Mouse (Mus musculus): ENCODE results near the gene Ssbp3. TPM values are rescaled to one million over a fixed set of nuclear protein-coding genes. Genes with fewer than 3 reads are reported as not detected.

Gene Ssbp3
- polyA plus RNA-seq, 1 experiment: 145 TPM

GRCm38 (mm10) chr4:106901610-106902009 is 8.9 kb upstream of the Ssbp3 start:
- no peak for TF ChIP-seq POLR2A (IDR thresholded peaks at IDR 0.05; ENCODE audit: low read depth, low read length)
- Histone ChIP-seq H3K27ac (ENCODE audit: insufficient read depth, low read length) (no peak overlapping the region), H3K4me3 (ENCODE audit: insufficient read depth, low read length) (no peak overlapping the region), H3K4me1 (ENCODE audit: control insufficient read depth, insufficient read depth, low read length) (no peaks in the 10 kb centered on the region)

DNA sequence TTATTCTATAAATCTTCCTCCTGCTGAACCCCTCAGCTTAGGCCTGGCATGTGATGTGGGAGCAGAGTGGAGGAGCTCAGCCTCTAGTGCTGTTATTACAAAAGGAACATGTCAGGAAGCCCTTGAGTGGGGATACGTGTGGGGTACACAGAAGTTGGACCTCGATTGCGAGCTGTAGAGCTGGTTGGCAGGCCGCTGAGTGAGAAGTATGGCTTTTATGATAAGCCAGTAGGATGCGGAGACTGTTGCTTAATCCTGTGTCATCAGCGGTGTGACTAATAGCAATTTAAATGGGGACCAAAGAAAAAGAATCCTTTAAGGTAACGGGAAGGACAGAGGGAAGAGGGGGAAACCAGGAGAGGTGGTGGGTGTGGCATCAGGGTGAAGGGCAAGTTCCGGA is 8.3 kb upstream of the Ssbp3 start:
- no peak for TF ChIP-seq POLR2A (IDR thresholded peaks at IDR 0.05; ENCODE audit: low read depth, low read length)
- no peak for TF ChIP-seq CTCF (IDR thresholded peaks at IDR 0.05; ENCODE audit: borderline replicate concordance, insufficient read depth, low read length)
- no peak overlapping the region for H3K27ac ChIP-seq (ENCODE audit: insufficient read depth, low read length)
- H3K4me1 ChIP-seq (ENCODE audit: control insufficient read depth, insufficient read depth, low read length): no peaks in the 10 kb centered on the region
- no peak overlapping the region for H3K4me3 ChIP-seq (ENCODE audit: insufficient read depth, low read length)

- Histone ChIP-seq H3K4me3 (ENCODE audit: insufficient read depth, low read length) (no peak overlapping the region), H3K27ac (ENCODE audit: insufficient read depth, low read length) (no peak overlapping the region), H3K4me1 (ENCODE audit: control insufficient read depth, insufficient read depth, low read length) (peaks cover 3% of the 10 kb centered on the region; the same call in 1 of the 2 replicates)
- TF ChIP-seq CTCF (IDR thresholded peaks at IDR 0.05; ENCODE audit: borderline replicate concordance, insufficient read depth, low read length) (no peak), POLR2A (IDR thresholded peaks at IDR 0.05; ENCODE audit: low read depth, low read length) (no peak)
Measured at GRCm38 (mm10) chr4:106905898-106906297, 4.6 kb upstream of the Ssbp3 start.

DNA sequence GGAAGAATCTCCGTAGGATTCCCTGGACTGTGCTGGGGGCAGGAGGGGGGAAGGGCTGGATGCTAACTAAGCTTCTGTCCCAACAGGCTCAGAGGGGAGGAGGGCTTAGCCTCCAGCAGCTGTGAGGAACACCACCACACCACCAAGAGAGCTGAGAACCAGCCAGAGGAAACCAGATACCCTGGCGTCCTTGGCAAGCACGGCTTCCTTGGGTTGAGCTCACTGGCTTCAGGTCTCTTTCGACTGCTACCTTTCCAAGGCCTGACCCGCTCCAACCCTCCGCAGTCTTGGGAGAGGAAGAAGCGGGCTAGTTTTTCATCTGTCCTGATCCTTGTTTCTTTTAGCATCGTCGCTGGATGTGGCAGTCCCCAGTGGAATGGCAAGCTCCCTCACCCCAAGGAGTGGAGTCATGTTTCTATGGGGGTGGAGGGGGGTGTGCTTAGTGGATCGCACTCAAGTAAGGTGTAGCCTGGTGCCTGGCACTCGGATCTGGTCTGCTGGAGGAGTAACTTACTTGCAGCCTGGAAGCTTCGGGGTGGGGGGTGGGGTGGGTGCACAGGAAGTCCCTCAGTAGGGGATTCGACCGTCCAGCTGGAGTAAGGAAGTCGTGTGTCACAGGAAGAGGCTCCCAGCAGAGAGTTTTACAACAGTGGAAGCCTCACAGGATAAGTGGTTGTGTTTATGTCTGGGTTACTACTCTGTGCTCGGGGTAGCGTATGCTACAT is 2.6 kb upstream of the Ssbp3 start:
- TF ChIP-seq CTCF (IDR thresholded peaks at IDR 0.05; ENCODE audit: borderline replicate concordance, insufficient read depth, low read length) (no peak), POLR2A (IDR thresholded peaks at IDR 0.05; ENCODE audit: low read depth, low read length) (0 out of 2 replicates have a peak, but pooled peaks have one; percentile 25)
- H3K4me1 ChIP-seq (ENCODE audit: control insufficient read depth, insufficient read depth, low read length): peaks cover 3% of the 10 kb centered on the region; the same call in 1 of the 2 replicates
- H3K27ac ChIP-seq (ENCODE audit: insufficient read depth, low read length): peak overlapping the region; percentile 97
- no peak overlapping the region for H3K4me3 ChIP-seq (ENCODE audit: insufficient read depth, low read length)

GRCm38 (mm10) chr4:106908426-106908809 is 2.1 kb upstream of the Ssbp3 start:
- Histone ChIP-seq H3K4me1 (ENCODE audit: control insufficient read depth, insufficient read depth, low read length) (peaks cover 3% of the 10 kb centered on the region; the same call in 1 of the 2 replicates), H3K4me3 (ENCODE audit: insufficient read depth, low read length) (no peak overlapping the region), H3K27ac (ENCODE audit: insufficient read depth, low read length) (peak overlapping the region; percentile 97)
- TF ChIP-seq POLR2A (IDR thresholded peaks at IDR 0.05; ENCODE audit: low read depth, low read length): 0 out of 2 replicates have a peak, but pooled peaks have one; percentile 25
- TF ChIP-seq CTCF (IDR thresholded peaks at IDR 0.05; ENCODE audit: borderline replicate concordance, insufficient read depth, low read length): no peak

DNA sequence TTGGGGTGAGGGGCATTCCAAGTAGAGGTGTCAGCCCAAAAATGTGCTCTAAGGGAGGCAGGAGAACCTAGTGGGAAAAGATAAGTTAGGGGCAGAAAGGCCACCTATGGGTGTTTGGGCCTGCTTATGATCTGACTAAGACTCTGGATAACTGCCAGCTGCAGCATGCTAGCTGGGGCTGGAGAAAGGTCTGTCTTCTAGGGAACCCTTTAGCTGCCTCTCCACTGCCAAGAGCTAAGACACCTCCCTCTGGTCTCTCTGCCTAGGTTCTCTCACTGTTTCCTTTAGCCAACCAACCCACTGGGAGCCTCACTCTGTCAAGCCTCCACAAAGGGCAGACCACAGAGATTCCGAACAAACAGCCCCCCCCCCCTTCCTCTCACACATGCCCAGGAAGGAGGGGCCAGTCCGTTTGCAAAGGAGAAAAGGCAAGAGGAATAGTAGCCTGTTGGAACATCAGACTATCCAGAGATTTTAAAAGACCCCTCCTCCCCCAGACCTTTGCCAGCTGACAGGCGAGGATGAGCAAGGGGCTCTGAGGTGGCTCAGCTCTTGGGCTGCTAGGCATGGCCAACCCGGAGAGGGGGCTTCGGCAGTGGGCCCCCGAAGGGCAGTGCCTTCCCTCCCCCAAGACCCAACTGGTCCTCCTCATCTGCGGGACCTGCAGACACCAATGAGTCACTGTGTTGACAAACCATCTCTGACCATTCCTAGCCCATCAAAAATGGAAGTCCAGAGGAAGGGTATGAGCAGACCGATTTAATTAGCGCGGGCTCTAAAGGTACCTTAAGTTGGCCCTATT is 1.4 kb upstream of the Ssbp3 start:
- Histone ChIP-seq H3K27ac (ENCODE audit: insufficient read depth, low read length) (peak overlapping the region; percentile 97), H3K4me3 (ENCODE audit: insufficient read depth, low read length) (no peak overlapping the region), H3K4me1 (ENCODE audit: control insufficient read depth, insufficient read depth, low read length) (peaks cover 3% of the 10 kb centered on the region; the same call in 1 of the 2 replicates)
- TF ChIP-seq CTCF (IDR thresholded peaks at IDR 0.05; ENCODE audit: borderline replicate concordance, insufficient read depth, low read length): no peak
- 0 out of 2 replicates have a peak, but pooled peaks have one; percentile 23 for TF ChIP-seq POLR2A (IDR thresholded peaks at IDR 0.05; ENCODE audit: low read depth, low read length)

DNA sequence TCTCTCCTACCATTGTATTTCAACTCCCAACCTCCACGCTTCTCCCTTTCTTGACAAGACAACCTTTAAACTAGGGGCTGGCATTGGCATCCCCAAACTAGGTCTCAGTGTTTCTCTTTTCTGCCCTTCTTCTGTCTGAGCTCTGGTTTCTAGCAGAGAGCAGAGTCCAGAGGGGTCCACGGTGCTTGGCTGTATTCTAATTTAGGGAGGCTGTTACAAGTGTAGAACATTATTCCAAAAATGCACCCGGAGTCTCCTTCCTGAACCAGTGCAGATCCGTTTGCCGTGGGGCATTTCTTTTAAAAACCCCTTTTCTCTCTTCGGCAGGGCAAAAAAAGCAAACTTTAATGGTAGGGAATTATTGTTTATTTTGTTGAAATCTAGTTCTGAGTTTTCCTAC is 704 bp upstream of the Ssbp3 start:
- Histone ChIP-seq H3K4me1 (ENCODE audit: control insufficient read depth, insufficient read depth, low read length) (peaks cover 3% of the 10 kb centered on the region; the same call in 1 of the 2 replicates), H3K4me3 (ENCODE audit: insufficient read depth, low read length) (peak overlapping the region; percentile 18; the same call in 1 of the 2 replicates), H3K27ac (ENCODE audit: insufficient read depth, low read length) (peak overlapping the region; percentile 97)
- TF ChIP-seq CTCF (IDR thresholded peaks at IDR 0.05; ENCODE audit: borderline replicate concordance, insufficient read depth, low read length): no peak
- no peak for TF ChIP-seq POLR2A (IDR thresholded peaks at IDR 0.05; ENCODE audit: low read depth, low read length)

DNA sequence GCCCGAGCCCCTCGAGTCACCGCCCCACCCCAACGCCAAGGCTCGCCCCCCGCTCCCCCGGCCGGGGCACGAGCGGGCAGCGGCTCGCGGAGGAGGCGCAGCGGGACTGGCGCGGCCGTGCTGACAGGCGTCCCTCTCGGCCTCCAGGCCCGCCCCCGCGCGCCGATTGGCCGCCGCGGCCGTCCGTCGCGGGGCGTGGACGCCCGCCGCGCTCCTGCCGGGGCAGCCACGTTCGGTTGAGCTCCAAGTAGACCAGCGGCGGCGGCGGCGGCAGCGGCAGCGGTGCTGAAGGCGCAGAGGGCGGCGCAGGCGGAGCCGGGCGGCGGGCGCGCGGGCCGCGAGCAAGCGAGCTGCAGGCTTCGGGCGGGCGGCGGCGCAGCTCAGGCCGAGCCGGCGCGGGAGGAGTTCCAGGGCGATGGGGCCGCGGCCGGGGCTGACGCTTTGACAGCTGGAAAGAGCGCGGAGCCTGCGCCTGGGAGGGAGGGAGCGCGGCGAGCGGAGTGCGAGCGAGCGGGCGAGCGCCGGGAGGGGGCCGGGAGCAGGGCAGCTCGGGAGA is 823 bp downstream of the Ssbp3 start:
- TF ChIP-seq POLR2A (IDR thresholded peaks at IDR 0.05; ENCODE audit: low read depth, low read length): peak; percentile 73; the same call in 1 of the 2 replicates
- no peak for TF ChIP-seq CTCF (IDR thresholded peaks at IDR 0.05; ENCODE audit: borderline replicate concordance, insufficient read depth, low read length)
- peak overlapping the region; percentile 85 for H3K4me3 ChIP-seq (ENCODE audit: insufficient read depth, low read length)
- peak overlapping the region; percentile 19; the same call in 1 of the 2 replicates for H3K27ac ChIP-seq (ENCODE audit: insufficient read depth, low read length)
- peaks cover 3% of the 10 kb centered on the region; the same call in 1 of the 2 replicates for H3K4me1 ChIP-seq (ENCODE audit: control insufficient read depth, insufficient read depth, low read length)

GRCm38 (mm10) chr4:106911951-106912688 is 1.6 kb downstream of the Ssbp3 start:
- H3K4me3 ChIP-seq (ENCODE audit: insufficient read depth, low read length): peak overlapping the region; percentile 85
- H3K4me1 ChIP-seq (ENCODE audit: control insufficient read depth, insufficient read depth, low read length): peaks cover 3% of the 10 kb centered on the region; the same call in 1 of the 2 replicates
- TF ChIP-seq CTCF (IDR thresholded peaks at IDR 0.05; ENCODE audit: borderline replicate concordance, insufficient read depth, low read length) (no peak), POLR2A (IDR thresholded peaks at IDR 0.05; ENCODE audit: low read depth, low read length) (no peak)
- peak overlapping the region; percentile 19; the same call in 1 of the 2 replicates for H3K27ac ChIP-seq (ENCODE audit: insufficient read depth, low read length)
